Mouse (Mus musculus) hematopoietic stem cell, adult 5-6 weeks (primary cell): ENCODE measurements around the gene Zfp595. TPM values are rescaled to one million over a fixed set of nuclear protein-coding genes. Genes with fewer than 3 reads are reported as not detected.

Experiments
- ATAC-seq, 2 experiments: fragments of 125-278 bp in 1 of 2; replicated peaks in 1 of 2; 2 replicates each; pipeline ENCODE4 v1.8.0; 2016 to 2017; ENCODE audit warnings: inconsistent platforms in 2 of 2, mild to moderate bottlenecking in 2 of 2, moderate number of reproducible peaks in 2 of 2, low read depth in 1 of 2, moderate TSS enrichment in 1 of 2; ENCODE audit not compliant: low FRiP score in 2 of 2, poor library complexity in 2 of 2, severe bottlenecking in 2 of 2, insufficient read depth in 1 of 2, low TSS enrichment in 1 of 2
- total RNA-seq: library from RNA; stranded (forward); fragments of 172-1452, 232-1000 nt; gene quantifications from 2 replicates; pipeline ENCODE4 v1.2.3, GENCODE M21; 2017

The Zfp595 gene
- total RNA-seq = 10.0 and 10.1 TPM in 2 replicates

DNA sequence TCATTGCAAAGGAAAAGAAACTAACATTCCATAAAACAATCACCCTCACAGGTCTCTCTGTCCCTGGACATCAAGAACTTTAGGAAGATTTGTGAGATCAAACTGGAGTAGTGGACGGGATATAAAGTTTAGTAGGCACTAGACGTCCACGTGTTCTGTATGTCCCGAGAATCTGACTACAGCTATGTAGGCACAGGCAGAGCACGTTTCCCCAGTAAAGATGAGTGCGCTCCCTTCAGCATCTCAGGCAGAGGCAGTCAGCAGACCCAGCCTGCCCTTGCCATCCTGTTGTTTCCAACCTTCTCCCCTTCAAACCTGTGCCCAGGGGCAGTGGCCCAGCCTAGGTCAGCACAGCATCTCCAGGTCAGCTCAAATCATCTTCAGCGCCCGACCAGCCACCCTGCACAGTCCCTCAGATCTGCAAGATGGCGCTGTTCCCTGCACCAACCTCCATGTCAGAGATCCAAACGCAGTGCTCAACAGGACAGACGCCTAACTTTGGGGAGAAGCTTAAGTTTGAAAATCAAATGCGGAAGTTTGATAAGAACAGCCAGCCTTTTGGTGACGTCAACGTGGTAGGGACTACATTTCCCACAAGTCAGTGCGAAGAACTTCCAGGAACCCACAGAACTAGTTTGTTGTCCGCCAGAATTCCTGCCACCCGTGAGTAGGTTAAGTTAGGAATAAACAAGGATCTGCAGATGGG lies at the start of gene Zfp595:
Zfp595 (minus strand) TSS at position 552 of the 706 bp plus-strand sequence.
- peak; percentile 99 for ATAC-seq

DNA sequence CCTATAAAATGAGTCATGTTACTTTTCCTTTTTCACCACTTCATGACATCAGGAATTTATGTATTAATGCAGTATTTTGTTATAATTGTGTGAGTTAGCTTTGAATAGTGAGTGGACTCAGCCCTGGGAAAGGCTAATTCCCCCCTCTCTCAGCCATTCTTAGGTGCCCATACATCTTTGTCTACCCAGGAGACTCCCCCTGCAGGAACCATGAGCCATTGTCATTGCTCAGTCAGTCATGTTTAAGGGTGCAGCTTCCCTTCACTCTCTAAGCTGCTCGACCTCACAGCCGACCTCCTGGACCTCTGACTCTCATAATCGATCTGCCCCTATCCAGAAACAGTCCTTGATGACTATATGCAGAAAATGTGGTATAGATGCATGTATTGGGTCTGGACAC lies 43.9 kb upstream of the Zfp595 start:
- ATAC-seq = peak; percentile 27 to 46; a peak in 2 of 4 replicates

DNA sequence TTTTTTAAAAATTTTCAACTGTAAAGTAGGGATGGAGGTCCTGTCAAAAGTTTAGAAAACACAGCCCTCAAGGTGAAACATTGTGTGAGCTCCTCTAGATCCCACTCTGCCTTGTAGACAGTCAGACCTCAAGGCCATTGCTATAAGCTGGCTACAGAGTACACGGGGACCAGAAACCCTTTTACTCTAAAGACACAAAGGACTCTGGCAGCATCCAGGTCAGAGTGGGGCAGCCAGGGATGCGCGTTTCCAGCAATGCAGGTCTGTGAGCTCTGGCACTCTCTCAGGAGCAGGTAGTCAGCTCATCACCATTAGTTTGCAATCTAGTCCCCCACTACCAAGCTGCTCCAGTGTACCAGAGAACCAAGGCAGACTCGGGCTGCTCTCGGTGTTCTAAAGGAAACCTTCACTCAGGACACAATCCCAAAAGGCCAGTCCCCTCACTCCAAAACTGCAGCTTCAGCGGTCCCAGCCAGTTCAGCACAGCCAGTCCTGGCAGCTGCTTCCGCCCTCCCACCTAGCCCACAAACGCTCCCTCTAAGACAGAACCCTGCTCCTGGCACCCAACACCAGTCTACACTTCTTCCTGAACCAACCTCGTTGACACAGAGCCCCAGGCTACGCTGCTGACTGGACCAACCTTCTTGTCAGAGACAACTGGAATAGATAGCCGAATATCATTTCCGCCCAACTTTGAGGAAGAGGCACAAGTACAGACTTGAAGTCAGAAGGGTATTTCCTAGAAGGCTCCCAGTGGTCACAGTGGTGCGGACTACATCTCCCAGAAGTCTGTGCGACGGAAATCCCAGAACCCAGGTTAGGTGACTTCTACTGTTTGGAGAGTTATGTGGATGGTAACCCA lies 42.9 kb upstream of the Zfp595 start, which contains the start of the genes Gm28041 and Zfp456:
Gm28041 (minus strand) TSS at position 684 of the 862 bp plus-strand sequence.
Zfp456 (minus strand) TSS at position 761 of the 862 bp plus-strand sequence.
- peak; percentile 98 for ATAC-seq

DNA sequence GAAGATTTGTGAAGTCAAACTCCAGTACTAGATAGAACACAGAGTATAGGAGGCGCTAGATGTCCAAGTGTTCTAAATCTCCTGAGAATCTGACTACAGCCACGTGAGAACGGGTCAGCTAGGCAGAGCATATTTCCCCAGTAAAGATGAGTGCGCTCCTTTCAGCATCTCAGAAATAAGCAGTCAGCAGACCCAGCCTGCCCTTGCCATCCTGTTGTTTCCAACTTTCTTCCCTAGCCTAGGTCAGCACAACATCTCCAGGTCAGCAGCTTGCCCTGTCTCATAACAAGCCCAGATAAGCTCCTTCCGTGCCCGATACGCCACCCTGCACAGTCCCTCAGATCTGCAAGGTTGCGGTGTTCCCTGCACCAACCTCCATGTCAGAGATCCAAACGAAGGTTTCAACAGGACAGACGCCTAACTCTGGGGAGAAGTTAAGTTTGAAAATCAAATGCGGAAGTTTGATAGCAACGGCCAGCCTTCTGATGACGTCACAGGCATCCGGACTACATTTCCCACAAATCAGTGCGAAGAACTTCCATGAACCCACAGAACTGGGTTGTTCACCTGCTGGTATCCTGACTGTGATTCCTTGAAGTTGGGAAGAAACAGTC lies 27.9 kb upstream of the Zfp595 start, which contains the start of the genes Gm28044 and Zfp953:
Gm28044 (minus strand) TSS at position 406 of the 614 bp plus-strand sequence.
Zfp953 (minus strand) TSS at position 475 of the 614 bp plus-strand sequence.
- peak; percentile 93 to 98 for ATAC-seq

DNA sequence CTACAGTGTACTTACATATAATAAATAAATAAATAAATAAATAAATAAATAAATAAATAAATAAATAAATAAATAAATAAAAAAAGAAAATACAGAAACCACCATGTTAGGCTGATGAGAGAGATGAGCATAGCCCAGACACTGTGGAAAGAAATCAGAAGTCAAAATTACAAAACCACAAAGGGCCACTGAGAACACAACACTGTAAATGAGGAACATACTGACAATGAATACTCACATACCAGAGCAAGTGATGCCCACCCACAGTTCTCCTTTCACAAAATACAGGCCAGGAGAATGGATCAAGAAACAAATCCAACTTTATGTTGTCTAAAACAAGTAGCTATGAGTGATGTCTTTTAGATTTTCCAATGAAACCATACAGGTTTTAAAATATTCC lies 19.5 kb upstream of the Zfp595 start:
- no peak for ATAC-seq

DNA sequence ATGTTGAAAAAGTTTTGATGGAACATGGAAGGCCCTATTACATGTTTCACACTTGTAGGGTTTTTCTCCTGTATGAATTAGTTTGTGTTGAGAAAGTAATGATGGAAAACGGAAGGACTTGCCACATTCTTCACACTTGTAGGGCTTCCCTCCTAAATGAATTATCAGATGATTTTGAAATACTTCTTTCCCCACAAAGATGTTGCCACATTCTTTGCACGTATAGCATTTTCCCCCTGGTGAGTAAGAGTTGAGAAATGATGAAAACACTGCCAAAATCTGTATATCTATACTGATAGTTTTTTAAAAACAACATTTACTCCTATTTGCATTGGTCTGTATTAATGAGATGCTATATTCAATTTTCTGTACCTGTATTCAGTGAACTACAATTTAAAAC lies 11.1 kb upstream of the Zfp595 start:
- ATAC-seq = no peak; a peak in 1 of 4 replicates

DNA sequence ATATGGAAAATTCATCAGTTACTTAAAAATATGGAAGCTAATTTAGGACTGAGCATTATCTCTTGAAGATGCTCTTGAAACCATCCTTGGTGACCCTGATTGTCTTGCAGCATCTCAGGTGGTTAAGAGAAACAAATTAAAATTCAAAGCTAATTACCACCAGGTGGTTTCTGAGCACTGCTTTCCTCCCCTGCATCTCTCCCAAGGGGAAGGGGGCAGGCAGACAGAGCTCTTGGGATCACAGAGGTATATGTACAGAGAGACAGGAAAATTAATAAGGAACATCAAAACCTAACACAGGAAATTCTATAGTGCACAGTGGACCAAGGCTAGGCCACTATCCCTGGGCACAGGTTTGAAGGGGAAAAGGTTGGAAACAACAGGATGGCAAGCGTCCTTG lies 507 bp upstream of the Zfp595 start:
- 0 out of 4 replicates have a peak, but pooled peaks of 1 of the 2 experiments have one; percentile 4 for ATAC-seq

DNA sequence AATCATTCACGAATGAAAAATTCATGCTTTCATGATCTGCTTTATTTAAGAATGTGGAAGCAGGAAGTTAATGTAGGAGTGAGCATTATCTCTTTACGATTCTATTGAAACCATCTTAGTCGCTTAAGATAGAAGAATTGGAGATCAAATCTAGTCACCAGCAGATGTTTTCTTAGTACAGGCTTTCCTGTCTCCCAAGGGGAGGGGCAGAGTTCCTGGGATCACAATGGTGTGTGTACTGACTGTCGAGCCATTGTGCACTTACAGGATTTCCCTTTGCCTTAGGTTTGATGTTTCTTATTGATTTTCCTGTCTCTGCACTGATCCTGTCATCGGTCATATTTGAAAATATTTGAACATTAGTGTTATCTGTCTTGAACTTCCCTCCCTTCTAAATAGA lies 25.7 kb downstream of the Zfp595 start:
- ATAC-seq = peak; percentile 14 to 31

DNA sequence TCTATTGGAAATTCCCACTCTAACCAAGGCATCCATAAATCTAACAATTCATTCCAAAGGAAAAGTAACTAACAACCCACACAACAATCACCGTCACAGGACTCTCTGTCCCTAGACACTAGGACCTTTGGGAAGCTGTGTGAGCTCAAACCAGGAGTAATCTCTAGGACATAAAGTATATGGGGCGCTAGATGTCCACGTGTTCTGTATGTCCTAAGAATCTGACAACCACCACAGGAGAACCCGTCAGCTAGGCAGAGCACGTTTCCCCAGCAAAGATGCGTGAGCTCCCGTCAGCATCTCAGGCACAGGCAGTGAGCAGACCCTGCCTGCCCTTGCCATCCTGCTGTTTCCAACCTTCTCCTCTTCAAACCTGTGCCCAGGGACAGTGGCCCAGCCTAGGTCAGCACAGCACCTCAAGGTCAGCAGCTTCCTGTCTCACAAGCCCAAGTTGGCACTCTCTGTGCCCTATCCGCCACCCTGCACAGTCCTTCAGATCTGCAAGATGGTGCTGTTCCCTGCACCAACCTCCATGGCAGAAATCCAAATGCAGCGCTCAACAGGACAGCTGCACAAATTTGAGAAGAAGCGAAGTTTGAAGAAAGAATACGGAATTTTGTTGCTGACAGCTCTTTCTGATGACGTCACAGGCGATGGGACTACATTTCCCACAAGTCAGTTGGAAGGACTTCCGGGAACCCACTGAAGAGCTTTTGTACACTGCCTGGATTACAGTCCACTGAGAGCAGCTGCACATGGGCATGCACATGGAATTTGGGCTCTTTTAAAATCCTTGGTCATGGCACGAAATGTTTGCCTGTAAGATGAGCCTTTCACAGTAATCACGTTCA lies 26.3 kb downstream of the Zfp595 start, which contains the start of gene Zfp457:
Zfp457 (minus strand) TSS at position 664 of the 851 bp plus-strand sequence.
- ATAC-seq = peak; percentile 98 to 99

DNA sequence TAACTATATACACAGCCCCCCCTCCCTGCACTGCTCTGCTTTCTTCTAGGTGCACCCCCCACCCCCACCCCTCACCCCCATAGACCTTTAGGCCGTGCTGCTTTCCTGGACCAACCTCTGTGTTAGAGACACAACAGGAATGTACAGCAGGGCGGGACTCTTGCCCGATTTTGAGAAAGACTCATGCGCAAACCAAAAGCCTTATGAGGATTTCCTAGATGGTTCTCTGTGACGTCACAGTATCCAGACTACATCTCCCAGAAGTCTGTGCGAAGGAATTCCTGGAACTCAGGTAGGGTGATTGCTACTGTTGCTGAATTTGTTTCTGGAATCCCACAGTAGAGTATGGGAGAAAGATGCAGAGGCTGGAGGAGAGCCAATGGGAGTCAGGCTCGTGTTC lies 54.1 kb downstream of the Zfp595 start, which contains the start of gene Zfp458:
Zfp458 (minus strand) TSS at position 153 of the 400 bp plus-strand sequence.
- no peak for ATAC-seq

DNA sequence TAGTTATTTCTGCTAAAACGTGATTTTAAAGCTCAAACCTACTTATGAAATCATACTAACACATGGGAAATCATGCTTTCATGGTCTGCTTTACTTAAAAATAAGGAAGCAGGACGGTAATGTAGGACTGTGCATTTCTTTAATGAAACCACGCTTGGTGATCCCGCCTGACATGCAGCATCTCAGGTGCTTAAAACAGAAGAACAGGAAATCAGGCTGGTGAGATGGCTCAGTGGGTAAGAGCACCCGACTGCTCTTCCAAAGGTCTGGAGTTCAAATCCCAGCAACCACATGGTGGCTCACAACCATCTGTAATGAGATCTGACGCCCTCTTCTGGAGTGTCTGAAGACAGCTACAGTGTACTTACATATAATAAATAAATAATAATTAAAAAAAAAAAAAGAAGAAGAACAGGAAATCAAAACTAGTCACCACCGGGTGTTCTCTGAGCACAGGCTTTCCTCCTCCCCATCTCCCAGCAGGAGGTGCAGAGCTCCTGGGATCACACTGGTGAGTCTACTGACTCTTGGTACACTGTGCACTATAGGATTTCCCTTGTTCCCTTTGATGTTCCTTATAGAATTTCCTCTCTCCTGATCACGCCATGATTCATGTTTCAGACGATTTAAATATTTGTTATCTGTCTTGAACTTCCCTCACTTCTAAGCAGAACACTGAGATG lies 62.8 kb downstream of the Zfp595 start:
- peak in 1 of 2 experiments; percentile 23; a peak in 3 of 4 replicates for ATAC-seq

DNA sequence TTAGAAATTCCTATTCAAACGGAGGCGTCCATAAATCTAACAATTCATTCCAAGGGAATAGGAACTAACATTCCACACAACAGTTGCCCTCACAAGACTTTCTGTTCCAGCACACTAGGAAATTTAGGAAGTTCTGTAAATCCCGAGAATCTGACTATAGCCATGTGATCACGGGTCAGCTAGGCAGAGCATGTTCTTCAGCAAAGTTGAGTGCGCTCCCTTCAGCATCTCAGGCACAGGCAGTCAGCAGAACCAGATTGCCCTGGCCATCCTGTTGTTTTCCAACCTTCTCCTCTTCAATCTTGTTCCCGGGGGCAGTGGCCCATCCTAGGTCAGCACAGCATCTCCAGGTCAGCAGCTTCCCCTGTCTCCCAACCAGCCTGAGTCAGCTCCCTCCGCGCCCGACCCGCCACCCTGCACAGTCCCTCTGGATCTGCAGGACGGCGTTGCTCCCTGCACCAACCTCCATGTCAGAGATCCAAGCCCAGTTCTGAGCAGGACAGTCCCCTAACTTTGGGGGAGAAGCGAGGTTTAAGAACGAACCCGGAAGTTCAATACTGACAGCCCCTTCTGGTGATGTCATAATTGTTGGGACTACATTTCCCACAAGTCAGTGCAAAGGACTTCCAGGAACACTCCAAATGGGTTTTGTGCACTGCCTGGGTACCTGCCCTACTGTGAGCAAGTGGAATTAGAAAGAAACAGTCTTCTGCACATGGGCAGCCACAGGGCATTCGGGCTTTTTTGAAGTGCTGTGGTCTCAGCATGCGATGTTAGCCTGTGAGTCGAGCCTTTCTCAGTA lies 63.6 kb downstream of the Zfp595 start:
- peak; percentile 99 to 100 for ATAC-seq
